Mouse (Mus musculus): Measurements from ENCODE around the gene Unc45a.

The Unc45a gene

DNA sequence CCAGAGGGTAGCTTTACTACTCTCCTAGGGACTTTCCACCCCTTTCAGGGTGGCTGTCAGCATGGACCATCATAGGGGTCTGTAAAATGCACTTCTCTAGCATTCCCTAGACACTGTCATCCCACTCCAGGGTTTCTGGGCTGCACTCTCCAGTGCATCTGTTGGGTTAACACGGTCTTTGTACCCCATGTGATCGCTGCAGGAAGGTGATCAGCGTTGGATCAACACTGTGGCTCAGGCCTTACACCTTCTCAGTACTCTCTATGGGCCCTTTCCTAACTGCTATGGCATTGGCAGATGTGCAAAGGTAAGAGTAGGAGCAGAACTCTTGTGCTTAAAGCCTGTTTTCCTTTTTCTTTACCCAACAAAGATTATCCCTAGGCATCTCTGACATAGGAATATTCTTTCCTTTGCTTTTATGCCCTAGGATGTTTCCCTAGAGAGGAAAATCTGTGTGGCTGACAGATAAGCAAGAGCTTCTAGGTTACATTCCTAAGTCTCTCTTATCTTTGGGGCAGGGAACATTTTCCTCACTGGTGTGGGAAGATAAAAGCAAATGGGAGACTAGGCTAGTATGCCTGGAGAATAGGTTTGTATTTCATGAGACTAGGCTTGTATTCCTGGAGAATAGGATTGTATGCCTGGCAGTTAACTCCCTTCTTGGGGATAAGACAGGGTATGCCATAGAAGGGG, 57.4 kb downstream of the Unc45a start:
- no peak for DNase-seq (ENCODE audit: low read depth, low spot score)

DNA sequence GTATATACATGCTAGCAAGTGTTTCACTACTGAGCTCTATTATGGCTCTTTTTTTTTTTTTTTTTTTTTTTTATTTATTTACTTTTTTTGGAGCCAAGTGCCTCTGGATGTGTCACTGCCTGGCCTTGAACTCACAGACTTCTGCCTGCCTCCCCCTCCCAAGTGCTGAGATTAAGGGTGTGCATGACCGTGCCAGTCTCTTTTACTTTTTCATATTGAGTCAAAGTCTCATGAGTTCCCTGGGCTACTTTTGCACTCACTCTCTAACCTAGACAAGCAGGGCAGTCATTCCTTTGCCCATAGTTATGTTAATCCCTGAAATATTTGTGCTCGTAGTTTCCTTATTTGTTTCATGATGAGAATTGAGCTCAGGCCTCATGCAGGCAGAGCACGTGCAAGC, 59.2 kb downstream of the Unc45a start:
- no peak for DNase-seq (ENCODE audit: low read depth, low spot score)

DNA sequence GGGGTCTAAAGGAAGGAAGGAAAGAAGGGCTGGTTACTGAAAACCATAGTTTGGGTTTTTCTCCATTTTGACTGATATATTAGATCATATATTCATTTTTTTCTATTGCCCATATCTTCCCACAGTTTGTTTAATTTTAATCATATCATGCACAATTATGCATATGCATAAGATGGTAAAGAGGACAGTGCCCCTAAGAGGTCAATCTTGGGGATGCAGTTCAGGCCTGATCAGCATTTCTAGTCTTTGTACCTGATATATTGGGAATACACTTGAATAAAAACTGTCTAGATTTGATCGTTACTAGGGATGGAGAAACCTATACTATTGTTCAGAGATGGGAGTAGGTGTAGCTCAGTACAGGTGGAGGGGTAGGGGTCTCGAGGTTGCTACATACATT, 59.8 kb downstream of the Unc45a start:
- DNase-seq (ENCODE audit: low read depth, low spot score) = no peak

DNA sequence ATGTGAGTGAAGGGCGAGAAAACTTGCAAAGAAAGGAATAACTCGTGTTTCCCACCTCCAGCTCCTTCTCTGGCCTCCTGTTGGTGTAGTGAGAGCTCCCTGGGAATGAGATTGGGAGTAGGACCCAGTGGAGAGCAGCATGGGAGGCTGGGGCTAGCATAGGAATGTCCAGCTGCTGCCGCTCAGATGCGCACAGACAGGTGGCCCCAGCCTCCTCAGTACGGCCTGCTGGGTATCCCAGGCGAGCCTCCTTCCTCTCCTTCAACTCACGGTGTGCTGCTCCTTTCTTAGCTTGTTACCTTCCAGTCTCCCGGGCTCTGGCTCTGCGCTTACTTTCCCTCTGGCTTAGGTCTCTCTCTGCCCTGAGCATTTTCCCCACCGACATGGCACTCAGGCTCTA, 60.8 kb downstream of the Unc45a start:
- no peak for DNase-seq (ENCODE audit: low read depth, low spot score)

DNA sequence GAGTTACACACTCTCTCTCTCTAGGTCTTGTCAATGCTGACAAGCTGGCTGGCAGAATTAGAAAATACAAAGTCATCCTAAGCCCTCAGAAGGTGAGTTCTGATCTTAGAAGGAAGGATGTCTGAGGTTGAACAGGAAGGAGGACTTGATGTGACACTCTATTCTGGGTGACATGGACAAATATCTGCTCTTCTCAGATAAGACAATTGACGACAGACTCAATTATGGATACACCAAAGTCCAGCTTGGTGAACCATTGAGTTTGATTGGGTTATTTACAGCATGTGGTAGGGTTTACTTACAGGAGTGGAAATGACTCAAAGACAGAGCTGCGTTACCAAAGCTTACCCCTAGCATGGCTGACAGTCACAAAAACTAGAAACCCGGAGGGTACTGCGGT, 64.4 kb downstream of the Unc45a start:
- no peak for DNase-seq (ENCODE audit: low read depth, low spot score)
